Mouse (Mus musculus): ENCODE measurements at regions not wholly inside any gene's neighbourhood (a gene's known extent, or its start where the extent isn't known, plus 50 kb on each side); places are given as distances from the start of the nearest gene placed in this dataset.

DNA sequence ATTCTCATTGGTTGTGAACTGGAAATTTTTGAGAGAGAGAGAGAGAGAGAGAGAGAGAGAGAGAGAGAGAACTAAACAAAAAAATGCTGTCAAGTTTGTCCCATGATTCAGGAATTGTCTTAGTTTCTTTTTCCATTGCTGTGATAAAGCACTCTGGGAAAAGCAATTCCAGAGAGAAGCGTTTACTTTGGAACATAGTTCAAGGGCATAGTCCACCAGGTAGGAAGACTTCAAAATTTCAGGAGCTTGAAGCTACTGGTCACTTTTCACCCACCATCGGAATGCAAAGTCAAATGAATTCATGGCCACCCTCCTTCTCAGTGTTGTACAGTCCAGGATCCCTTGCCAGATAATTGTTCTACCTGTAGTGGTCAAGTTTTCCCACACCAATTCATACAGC lies 478.8 kb upstream of the Pappa start:
- no peak for TF ChIP-seq EP300 (IDR thresholded peaks at IDR 0.05; ENCODE audit: low read length)
- no peak for TF ChIP-seq JUND (conservative IDR thresholded peaks at IDR 0.05; ENCODE audit: low read depth, low read length)
- TF ChIP-seq ZMIZ1 (IDR thresholded peaks at IDR 0.05; ENCODE audit: low read depth, low read length): no peak
- no peak for TF ChIP-seq MYC (IDR thresholded peaks at IDR 0.05; ENCODE audit: low read depth, low read length)
- TF ChIP-seq RCOR1 (conservative IDR thresholded peaks at IDR 0.05; ENCODE audit: low read depth, low read length): no peak
